Mouse (Mus musculus) left cerebral cortex, postnatal 25 days (tissue): ENCODE results near the gene Olfr292. TPM values are rescaled to one million over a fixed set of nuclear protein-coding genes. Genes with fewer than 3 reads are reported as not detected.

Experiments used
- DNase-seq, 2 experiments: peaks; one replicate each; pipeline ENCODE4 v3.0.0; 2022; ENCODE audit warnings: low spot score in 2 of 2, mixed read lengths in 1 of 2
- intact Hi-C: fragments of 180-260 bp; cut with DNase I; formaldehyde crosslinking; loops from one replicate; pipeline ENCODE4 v1.15.1; 2025
- total RNA-seq, 2 experiments: library from RNA; stranded (reverse); gene quantifications; 2 replicates each; pipeline ENCODE4 v1.2.3; 2021

Gene Olfr292
- not detected for total RNA-seq

DNA sequence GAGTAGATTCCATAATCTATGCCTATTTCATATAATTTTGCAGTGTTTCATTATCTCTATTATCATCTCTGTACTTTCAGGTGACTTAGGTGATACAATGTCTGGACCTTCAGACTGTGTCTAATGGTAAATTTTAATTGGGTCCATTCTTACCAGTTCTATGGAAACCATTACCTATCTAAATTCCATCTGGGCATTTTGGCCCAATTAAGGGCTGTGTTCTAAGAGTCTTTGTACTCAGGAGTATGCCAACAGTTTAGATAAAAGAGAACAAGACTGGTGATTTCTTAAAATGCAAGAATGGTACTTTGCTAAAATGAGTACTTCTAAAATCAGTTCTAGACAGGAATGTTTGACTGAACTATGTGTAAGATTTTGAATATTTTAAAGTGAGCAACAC, at the start of gene Olfr292:
Olfr292 (plus strand) TSS at position 301 of the 400 bp plus-strand sequence.
- no peak for DNase-seq
- intact Hi-C loops = no loop called here

DNA sequence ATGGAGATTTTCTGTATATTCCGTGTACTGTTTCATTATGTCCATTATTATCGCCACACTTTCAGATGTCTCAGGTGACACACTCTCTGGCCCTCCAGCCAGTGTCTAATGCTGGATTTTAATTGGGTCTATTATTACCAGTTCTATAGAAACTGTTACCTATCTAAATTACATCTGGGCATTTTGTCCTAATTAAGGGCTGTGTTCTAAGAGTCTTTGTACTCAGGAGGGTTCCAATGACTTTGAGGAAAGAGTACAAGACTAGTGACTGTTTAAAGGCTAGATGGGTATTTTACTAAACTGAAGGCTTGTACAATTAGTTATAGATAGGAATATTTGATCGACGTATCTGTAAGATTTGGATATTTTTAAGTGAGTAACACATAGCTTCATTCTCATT, 39.4 kb upstream of the Olfr292 start, which contains the start of gene Olfr293:
Olfr293 (plus strand) TSS at position 301 of the 400 bp plus-strand sequence.
- DNase-seq = no peak
- intact Hi-C loops = no loop called here

DNA sequence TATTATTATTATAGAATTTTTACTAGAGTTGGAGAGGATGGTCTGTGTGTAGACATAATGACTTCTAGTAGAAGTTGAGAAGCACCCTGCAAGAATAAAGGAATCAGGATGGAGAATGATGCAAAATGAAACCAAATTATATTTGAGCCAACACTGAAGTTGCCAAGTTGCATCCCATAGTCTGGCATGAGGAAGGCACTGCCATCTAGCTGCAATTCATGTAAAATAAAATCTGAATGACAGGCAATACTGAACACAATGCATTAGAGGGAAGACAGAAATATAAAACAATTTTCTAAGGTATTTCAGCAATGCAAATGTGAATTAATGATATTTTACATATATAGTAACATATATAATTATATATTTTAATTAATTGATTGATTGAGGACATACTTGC, 36.9 kb downstream of the Olfr292 start:
- intact Hi-C loops = no loop called here

More for the DNA sequence above, 36.9 kb downstream of the Olfr292 start:
- no peak for DNase-seq

Other genes with a start within 250 kb of the Olfr292 start
- not detected for gene Olfr299, start 228.4 kb upstream of the Olfr292 start, total RNA-seq
- gene Olfr298, start 195.8 kb upstream of the Olfr292 start, total RNA-seq = not detected
- gene Olfr297, start 168.4 kb upstream of the Olfr292 start, total RNA-seq = not detected
- gene Olfr295, start 104.5 kb upstream of the Olfr292 start, total RNA-seq = not detected
- gene Olfr294, start 71.7 kb upstream of the Olfr292 start, total RNA-seq = not detected
- not detected for gene Olfr293, start 39.3 kb upstream of the Olfr292 start, total RNA-seq
- gene Folh1, start 87.6 kb downstream of the Olfr292 start, total RNA-seq = 1 to 10 TPM; 4.0 to 5.5 TPM
- gene Vmn2r77, start 106.7 kb downstream of the Olfr292 start, total RNA-seq = not detected
- not detected for gene Vmn2r78, start 226.8 kb downstream of the Olfr292 start, total RNA-seq